8 mouse cellular contexts compared by ENCODE assay signal in genomic region chr6:148444796-148445195, GRCm38 (mm10). TPM values are rescaled to one million over a fixed set of nuclear protein-coding genes. Genes with fewer than 3 reads are reported as not detected.
DNase-seq lines count a peak whose midpoint lies in the region; ATAC-seq and TF ChIP-seq lines count a peak whose summit lies in the region.

No protein-coding gene starts in this region.

- peak overlapping the region; percentile 53 for H3K4me3 ChIP-seq in spleen, adult 2 months (ENCODE audit: extremely low read depth, insufficient read depth, insufficient read length)
- peak overlapping the region; percentile 71 for H3K4me3 ChIP-seq in forebrain, embryonic 16.5 days (replicated peaks; ENCODE audit: low read length)
- peak overlapping the region; percentile 67 for H3K4me3 ChIP-seq in limb, embryonic 14.5 days (replicated peaks; ENCODE audit: low read length)
- H3K4me3 ChIP-seq in stomach, embryonic 15.5 days (replicated peaks): peak overlapping the region; percentile 67

- H3K36me3 ChIP-seq in spleen, adult 2 months (ENCODE audit: control insufficient read depth, insufficient read depth, low read length): no peaks in the 10 kb centered on the region
- H3K36me3 ChIP-seq in forebrain, embryonic 16.5 days (ENCODE audit: control insufficient read depth, insufficient read depth): no peaks in the 10 kb centered on the region
- H3K36me3 ChIP-seq in limb, embryonic 14.5 days (ENCODE audit: control insufficient read depth, insufficient read depth, low read length): no peaks in the 10 kb centered on the region
- no peaks in the 10 kb centered on the region for H3K36me3 ChIP-seq in stomach, embryonic 15.5 days

- no peak for DNase-seq in spleen, adult 2 months (ENCODE audit: low read depth in 1 of 2, low spot score in 2 of 2)
- DNase-seq in spleen, postnatal 36 days (ENCODE audit: low spot score in 2 of 2): no peak
- DNase-seq in limb, embryonic 14.5 days (ENCODE audit: low spot score): no peak
- no peak for DNase-seq in cerebellum, adult 8-10 months
- no peak for DNase-seq in adrenal gland, postnatal 36 days
- DNase-seq in thymus, adult 18-20 months: no peak

- H3K4me1 ChIP-seq in spleen, adult 2 months (ENCODE audit: control insufficient read depth, insufficient read depth, insufficient read length): peaks cover 5% of the 10 kb centered on the region
- H3K4me1 ChIP-seq in forebrain, embryonic 16.5 days (replicated peaks; ENCODE audit: control insufficient read depth, insufficient read depth, low read length): peaks cover 24% of the 10 kb centered on the region
- H3K4me1 ChIP-seq in limb, embryonic 14.5 days (ENCODE audit: control insufficient read depth, insufficient read depth, low read length): peaks cover 16% of the 10 kb centered on the region
- H3K4me1 ChIP-seq in stomach, embryonic 15.5 days: peaks cover 13% of the 10 kb centered on the region; the same call in 1 of the 2 replicates

- H3K27ac ChIP-seq in spleen, adult 2 months (ENCODE audit: insufficient read depth, low read length): 0 out of 2 replicates have a peak overlapping the region, but pooled peaks have one; percentile 1
- H3K27ac ChIP-seq in forebrain, embryonic 16.5 days (ENCODE audit: low read length): no peak overlapping the region
- H3K27ac ChIP-seq in limb, embryonic 14.5 days (replicated peaks; ENCODE audit: low read depth, low read length): no peak overlapping the region
- no peak overlapping the region for H3K27ac ChIP-seq in stomach, embryonic 15.5 days

- WGBS in spleen, adult 2 months: 6% methylated on average over 9 of the region's 9 CpGs
- under 1% methylated on average over 9 of the region's 9 CpGs for WGBS in forebrain, embryonic 16.5 days
- WGBS in limb, embryonic 14.5 days: 2% methylated on average over 9 of the region's 9 CpGs
- 9% methylated on average over 9 of the region's 9 CpGs for WGBS in stomach, embryonic 15.5 days

- H3K27me3 ChIP-seq in spleen, adult 2 months (ENCODE audit: control insufficient read depth, insufficient read depth, low read length): peaks cover 12% of the 10 kb centered on the region
- H3K27me3 ChIP-seq in forebrain, embryonic 16.5 days (replicated peaks; ENCODE audit: control insufficient read depth, insufficient read depth, low read length): peaks cover 2% of the 10 kb centered on the region
- H3K27me3 ChIP-seq in limb, embryonic 14.5 days (ENCODE audit: control insufficient read depth, insufficient read depth, low read length): peaks cover 24% of the 10 kb centered on the region
- H3K27me3 ChIP-seq in stomach, embryonic 15.5 days (replicated peaks): peaks cover 23% of the 10 kb centered on the region

- TF ChIP-seq CTCF in spleen, adult 2 months (IDR thresholded peaks at IDR 0.05; ENCODE audit: extremely low read depth, insufficient read depth, insufficient read length, insufficient replicate concordance): no peak

- H3K9me3 ChIP-seq in forebrain, embryonic 16.5 days (ENCODE audit: control insufficient read depth, low read length): no peaks in the 10 kb centered on the region
- H3K9me3 ChIP-seq in limb, embryonic 14.5 days (ENCODE audit: control insufficient read depth, low read length): no peaks in the 10 kb centered on the region
- no peaks in the 10 kb centered on the region for H3K9me3 ChIP-seq in stomach, embryonic 15.5 days

- peak overlapping the region; percentile 78 for H3K9ac ChIP-seq in forebrain, embryonic 16.5 days (replicated peaks; ENCODE audit: low read depth, low read length)
- H3K9ac ChIP-seq in limb, embryonic 14.5 days (ENCODE audit: low read depth, low read length, severe bottlenecking): peak overlapping the region; percentile 67
- peak overlapping the region; percentile 29; the same call in 1 of the 2 replicates for H3K9ac ChIP-seq in stomach, embryonic 15.5 days

- H3K4me2 ChIP-seq in forebrain, embryonic 16.5 days (ENCODE audit: low read length): peak overlapping the region; percentile 87
- peak overlapping the region; percentile 82 for H3K4me2 ChIP-seq in limb, embryonic 14.5 days (replicated peaks; ENCODE audit: low read depth, low read length, severe bottlenecking)
- peak overlapping the region; percentile 96 for H3K4me2 ChIP-seq in stomach, embryonic 15.5 days

- ATAC-seq in forebrain, embryonic 16.5 days: no peak
- ATAC-seq in limb, embryonic 14.5 days (ENCODE audit: low FRiP score, low read depth): no peak
- no peak for ATAC-seq in stomach, embryonic 15.5 days (ENCODE audit: insufficient read depth, low FRiP score, low read depth)

- TF ChIP-seq POLR2A in spleen, adult 2 months (IDR thresholded peaks at IDR 0.05; ENCODE audit: low read depth, low read length): no peak
- TF ChIP-seq POLR2A in limb, embryonic 14.5 days (IDR thresholded peaks at IDR 0.05; ENCODE audit: borderline replicate concordance, extremely low read depth, insufficient read depth, insufficient read length): no peak

RNA-seq across cellular contexts. Expression of gene Tmtc1, which starts 0.6 kb away (rescaled TPM):
- 5.2 and 7.1 TPM in 2 replicates for polyA plus RNA-seq in spleen, adult 2 months (2012; rRNA removed)
- polyA plus RNA-seq in forebrain, embryonic 16.5 days (2015; fragmentation: Nextera tagmentation; extraction: Ambion mirVana): 3.9 and 4.0 TPM in 2 replicates
- 3.0 and 4.5 TPM in 2 replicates for polyA plus RNA-seq in limb, embryonic 14.5 days (2012; rRNA removed)
- polyA plus RNA-seq in limb, embryonic 14.5 days (2014; fragmentation: Nextera tagmentation; extraction: Ambion mirVana): 1.8 and 2.0 TPM in 2 replicates
- polyA plus RNA-seq in stomach, embryonic 15.5 days (2015; fragmentation: Nextera tagmentation; extraction: Ambion mirVana): 2.2 and 2.4 TPM in 2 replicates
- total RNA-seq in adrenal gland, postnatal 36 days (2021): 10 to 100 TPM; 12.0 to 13.8 TPM
